Mouse (Mus musculus): ENCODE results near the gene Mga. TPM values are rescaled to one million over a fixed set of nuclear protein-coding genes. Genes with fewer than 3 reads are reported as not detected.

Gene Mga
- total and polyA plus RNA-seq, 3 experiments: 21.8 to 37.5 (median 30.1) TPM

DNA sequence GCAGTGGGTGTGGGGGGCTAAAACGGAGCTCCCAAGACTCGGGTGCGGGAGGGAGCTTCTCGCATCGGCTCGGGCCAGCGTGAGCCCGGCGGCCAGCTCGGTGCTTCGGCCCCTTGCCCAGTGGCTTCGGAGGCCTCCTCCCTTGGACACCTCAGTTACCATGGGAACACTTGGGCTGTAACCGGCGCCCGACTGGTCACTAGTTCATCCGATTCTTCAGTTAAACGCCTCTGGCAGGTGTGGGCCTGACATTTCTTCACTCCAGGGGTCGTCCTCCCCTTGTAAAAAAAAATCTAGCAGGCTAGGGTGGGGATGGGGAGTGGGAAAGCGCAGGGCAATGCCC lies 75.5 kb downstream of the Mga start, which contains the start of gene Mapkbp1:
TSS of gene Mapkbp1 (plus strand) at position 163 of the 343 bp plus-strand sequence.
- Histone ChIP-seq H3K4me2 (ENCODE audit: insufficient read depth, low read depth, poor library complexity, severe bottlenecking) (peak within 1 kb of the TSS; percentile 62), H3K4me1 (ENCODE audit: control insufficient read depth in 1 of 2, insufficient read depth in 2 of 2) (peaks cover 0 to 15% of the 10 kb centered on the region in 2 experiments; a peak in 2 of 4 replicates), H3K79me2 (replicated peaks; ENCODE audit: control insufficient read depth, extremely low read depth, insufficient read depth, poor library complexity, severe bottlenecking) (no peaks in the 10 kb centered on the region), H3K36me3 (replicated peaks in 1 of 2; ENCODE audit: control insufficient read depth in 1 of 2, insufficient read depth in 1 of 2, low read length in 1 of 2) (peaks cover 0 to 10% of the 10 kb centered on the region in 2 experiments), H3K9ac (ENCODE audit: insufficient read depth, low read depth) (peak within 1 kb of the TSS; percentile 70), H3K27ac (ENCODE audit: insufficient read depth, low read depth) (no peak within 1 kb of the TSS), H3K9me3 (replicated peaks; ENCODE audit: low read length) (no peaks in the 10 kb centered on the region), H3K27me3 (replicated peaks) (no peaks in the 10 kb centered on the region), H3K4me3 (replicated peaks in 1 of 3; ENCODE audit: low read depth in 2 of 3, low read length in 2 of 3, poor library complexity in 1 of 3) (peak within 1 kb of the TSS; percentile 62 to 73 (median 73))
- dilution Hi-C loops (cut with MboI; ENCODE audit: extremely low pct_ligation_motif_present, extremely low pct_unique_long_range_greater_than_20kb, low sequenced_read_pairs) (no loop called here), in situ Hi-C loops (cut with MboI; ENCODE audit: low pct_ligation_motif_present, low pct_unique_long_range_greater_than_20kb, low sequenced_read_pairs) (loop anchor here (5.0 kb wide), 1 partner anchor 45 kb away; no protein-coding TSS in a partner anchor)
- DNase-seq (ENCODE audit: extremely low read depth): no peak
- no peak for TF ChIP-seq ZMIZ1 (IDR thresholded peaks at IDR 0.05; ENCODE audit: low read depth, low read length)
- TF ChIP-seq IRF4 (IDR thresholded peaks at IDR 0.05; ENCODE audit: low read depth, low read length): 0 out of 2 replicates have a peak, but pooled peaks have one; percentile 2

DNA sequence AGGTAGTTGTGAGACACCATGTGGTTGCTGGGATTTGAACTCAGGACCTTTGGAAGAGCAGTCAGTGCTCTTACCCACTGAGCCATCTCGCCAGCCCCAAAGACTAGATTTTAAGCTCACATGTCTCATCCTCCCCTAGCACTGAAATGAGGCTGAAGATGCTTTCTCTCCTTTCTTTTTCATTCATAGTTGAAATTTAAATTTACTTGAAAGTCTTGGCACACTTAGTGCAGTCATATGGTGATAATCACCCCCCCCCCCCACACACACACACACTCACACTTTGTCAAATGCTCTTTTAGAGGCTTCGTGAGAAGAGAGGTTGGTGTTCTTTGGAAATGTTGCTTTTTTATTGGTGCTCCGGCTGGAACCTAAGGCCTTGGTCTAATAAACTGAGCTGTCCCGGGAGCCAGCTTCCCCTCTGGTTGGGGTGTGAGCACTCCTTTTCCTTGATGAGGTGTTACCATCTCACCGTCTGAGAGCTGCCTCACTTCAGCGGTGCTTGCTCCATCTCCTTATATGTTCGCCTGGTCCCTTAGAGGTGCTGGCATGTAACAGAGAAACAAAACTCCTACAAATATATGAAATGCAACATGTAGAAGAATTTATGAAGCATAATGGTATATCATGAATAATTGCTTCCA lies 83.4 kb downstream of the Mga start:
- Histone ChIP-seq H3K4me1 (ENCODE audit: control insufficient read depth in 1 of 2, insufficient read depth in 2 of 2) (no peaks in the 10 kb centered on the region), H3K4me3 (replicated peaks in 1 of 3; ENCODE audit: low read depth in 2 of 3, low read length in 2 of 3, poor library complexity in 1 of 3) (no peak overlapping the region), H3K36me3 (replicated peaks in 1 of 2; ENCODE audit: control insufficient read depth in 1 of 2, insufficient read depth in 1 of 2, low read length in 1 of 2) (peaks cover 6 to 21% of the 10 kb centered on the region in 2 experiments), H3K9ac (ENCODE audit: insufficient read depth, low read depth) (no peak overlapping the region), H3K9me3 (replicated peaks; ENCODE audit: low read length) (no peaks in the 10 kb centered on the region), H3K27ac (ENCODE audit: insufficient read depth, low read depth) (no peak overlapping the region), H3K4me2 (ENCODE audit: insufficient read depth, low read depth, poor library complexity, severe bottlenecking) (no peak overlapping the region), H3K27me3 (replicated peaks) (no peaks in the 10 kb centered on the region), H3K79me2 (replicated peaks; ENCODE audit: control insufficient read depth, extremely low read depth, insufficient read depth, poor library complexity, severe bottlenecking) (no peaks in the 10 kb centered on the region)
- TF ChIP-seq SMC3 (IDR thresholded peaks at IDR 0.05; ENCODE audit: low read depth, low read length) (no peak), UBTF (IDR thresholded peaks at IDR 0.05; ENCODE audit: low read depth, low read length) (no peak), MAZ (IDR thresholded peaks at IDR 0.05; ENCODE audit: low read depth, low read length) (no peak), ZC3H11A (IDR thresholded peaks at IDR 0.05; ENCODE audit: low read depth, low read length) (no peak), CHD1 (IDR thresholded peaks at IDR 0.05; ENCODE audit: low read depth, low read length) (no peak), USF2 (conservative IDR thresholded peaks at IDR 0.05; ENCODE audit: low read depth, low read length) (no peak), IRF4 (IDR thresholded peaks at IDR 0.05; ENCODE audit: low read depth, low read length) (no peak), JUND (conservative IDR thresholded peaks at IDR 0.05; ENCODE audit: low read depth, low read length) (no peak), ELF1 (IDR thresholded peaks at IDR 0.05; ENCODE audit: low read depth, low read length) (no peak), POLR2AphosphoS2 (IDR thresholded peaks at IDR 0.05; ENCODE audit: low read depth, low read length) (no peak), JUN (IDR thresholded peaks at IDR 0.05; ENCODE audit: insufficient read depth, low read depth, low read length) (no peak), GABPA (IDR thresholded peaks at IDR 0.05; ENCODE audit: insufficient replicate concordance, low read depth, low read length) (no peak), NELFE (IDR thresholded peaks at IDR 0.05; ENCODE audit: low read depth, low read length) (no peak), ZKSCAN1 (IDR thresholded peaks at IDR 0.05; ENCODE audit: borderline replicate concordance, low read depth, low read length) (no peak), PAX5 (IDR thresholded peaks at IDR 0.05; ENCODE audit: low read length) (no peak)
- dilution Hi-C loops (cut with MboI; ENCODE audit: extremely low pct_ligation_motif_present, extremely low pct_unique_long_range_greater_than_20kb, low sequenced_read_pairs): no loop called here
- DNase-seq (ENCODE audit: extremely low read depth): no peak
- in situ Hi-C loops (cut with MboI; ENCODE audit: low pct_ligation_motif_present, low pct_unique_long_range_greater_than_20kb, low sequenced_read_pairs): no loop called here
